Mouse (Mus musculus): Measurements from ENCODE around the gene Prtg. TPM values are rescaled to one million over a fixed set of nuclear protein-coding genes. Genes with fewer than 3 reads are reported as not detected.

The Prtg gene
- total RNA-seq, 2 experiments from 2014 or later = 0.98 to 1.9 TPM

DNA sequence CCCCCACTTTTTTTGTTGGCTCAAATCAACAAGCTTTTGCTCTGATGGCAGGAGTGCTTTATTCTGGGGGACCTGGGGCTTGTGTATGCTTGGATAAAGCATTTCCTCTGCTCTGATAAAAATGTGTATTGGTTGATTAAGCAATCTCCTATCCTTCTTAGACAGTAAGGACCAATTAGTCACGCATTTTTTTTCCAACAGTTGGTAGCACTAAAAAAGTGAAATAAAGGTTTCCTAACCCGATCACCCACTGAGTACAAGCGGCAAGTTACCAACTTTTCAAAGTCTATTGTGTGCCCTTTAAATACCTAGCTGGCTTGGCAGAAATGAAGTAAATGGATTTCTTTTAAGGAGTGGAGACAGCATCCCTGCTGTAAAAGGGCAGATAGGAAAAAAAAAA is 1.9 kb downstream of the Prtg start:
- DNase-seq (ENCODE audit: low spot score in 2 of 2) = no peak

DNA sequence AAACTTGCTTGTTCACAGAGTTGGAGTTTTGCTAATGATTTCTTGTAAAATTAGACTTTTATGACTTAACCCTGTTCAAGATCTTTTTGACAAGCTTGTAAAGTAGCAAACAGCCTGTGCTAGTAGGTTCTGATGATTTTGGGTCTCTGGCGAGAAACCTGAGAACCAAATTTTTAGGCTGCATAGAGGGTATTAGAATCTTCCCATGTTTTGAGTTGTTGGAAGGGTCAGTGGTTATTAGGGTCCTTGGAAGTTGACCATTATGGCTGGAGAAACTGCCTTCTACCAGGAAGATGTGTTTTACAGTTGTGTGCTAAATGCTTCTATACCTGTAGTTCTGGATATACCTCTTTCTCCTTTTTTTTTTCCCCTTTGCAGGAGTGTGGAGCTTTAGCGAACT is 2.4 kb downstream of the Prtg start:
- no peak for DNase-seq (ENCODE audit: low spot score in 2 of 2)

DNA sequence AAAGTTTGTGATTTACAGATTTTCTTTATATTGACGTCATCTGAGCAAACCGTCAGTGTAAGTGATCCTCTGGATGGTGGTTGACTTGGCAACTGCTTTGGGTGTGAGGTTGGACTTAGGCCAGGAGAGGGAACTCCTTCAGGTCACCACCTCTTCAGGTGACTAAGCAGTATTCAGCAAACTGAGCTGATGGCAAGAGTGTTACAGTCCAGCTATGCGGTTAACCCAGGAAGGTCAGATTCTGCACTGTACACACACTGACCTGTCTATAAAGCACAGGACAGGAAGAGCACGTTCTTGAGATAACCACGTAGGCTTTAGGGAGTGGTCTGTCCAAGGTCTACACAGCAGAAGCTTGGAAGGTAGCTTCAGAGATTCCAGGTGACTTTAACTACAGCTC is 3.9 kb downstream of the Prtg start:
- DNase-seq (ENCODE audit: low spot score in 2 of 2) = no peak

DNA sequence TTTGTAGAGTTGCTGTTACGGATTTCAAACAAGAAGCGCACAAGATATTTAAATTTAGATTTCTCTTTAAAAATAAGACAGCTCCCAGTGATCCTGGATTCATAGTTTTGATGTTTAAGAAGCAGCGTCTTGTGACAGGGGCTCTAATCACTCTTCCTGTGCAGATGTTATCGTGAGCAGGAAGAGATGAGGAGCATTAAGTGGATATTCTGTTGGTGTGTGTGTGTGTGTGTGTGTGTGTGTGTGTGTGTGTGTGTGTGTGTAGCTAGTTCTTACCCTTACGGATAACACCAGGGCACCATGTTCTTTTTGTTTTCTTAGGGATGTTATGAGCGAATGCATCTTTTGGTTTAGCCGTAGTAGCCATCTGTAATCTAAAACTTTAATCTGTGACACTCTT is 5.4 kb downstream of the Prtg start:
- no peak for DNase-seq (ENCODE audit: low spot score in 2 of 2)

DNA sequence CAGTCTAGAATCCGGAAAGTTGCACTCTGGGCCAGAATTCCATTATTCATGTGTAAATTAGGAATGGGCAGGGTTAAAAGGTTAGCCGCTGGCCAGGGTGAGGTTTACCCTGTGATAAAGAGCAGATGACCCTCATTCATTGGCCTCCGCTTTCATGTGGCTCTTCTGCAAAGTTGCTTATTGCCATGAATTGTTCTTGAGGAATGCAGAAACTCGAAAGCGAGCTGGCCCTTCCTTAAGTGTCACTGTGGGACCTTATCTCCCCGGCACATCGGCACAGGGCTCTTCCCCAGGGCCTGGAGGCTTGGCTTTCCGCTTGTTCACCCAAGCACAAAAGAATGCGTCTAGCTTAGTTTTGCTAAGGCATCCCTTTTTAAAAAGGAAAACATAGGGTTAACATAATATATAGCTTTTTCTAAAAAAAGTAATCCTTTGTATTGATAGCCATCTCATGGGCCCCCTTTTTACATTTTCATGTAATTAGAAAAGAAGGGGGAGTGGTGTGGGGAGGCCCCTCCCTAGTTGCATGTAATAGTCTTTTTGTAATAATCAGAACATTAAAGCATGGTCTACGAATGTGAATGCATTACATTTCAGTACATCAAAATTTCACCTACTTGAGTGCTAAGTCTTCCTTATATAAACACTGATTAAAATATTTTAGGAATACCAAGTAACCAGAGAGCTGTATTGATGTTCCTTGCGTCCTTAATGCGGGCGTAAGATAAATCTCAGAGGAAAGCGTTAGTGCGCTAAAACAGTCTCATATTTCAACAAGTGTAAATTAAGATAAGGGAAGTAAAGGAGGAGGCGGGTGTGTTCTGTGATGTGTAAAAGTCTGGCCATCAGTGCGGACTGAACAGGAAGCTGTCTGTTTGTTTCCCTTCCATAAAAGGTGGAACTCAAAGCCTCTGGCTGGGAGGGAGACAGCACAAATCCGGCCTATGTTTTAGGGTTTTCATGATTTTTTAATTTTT is 6.2 kb downstream of the Prtg start:
- DNase-seq (ENCODE audit: low spot score in 2 of 2) = no peak

GRCm38 (mm10) chr9:72825511-72825910 is 18.8 kb downstream of the Prtg start:
- no peak for DNase-seq (ENCODE audit: low spot score in 2 of 2)

- DNase-seq (ENCODE audit: low spot score in 2 of 2) = no peak
These were observed 19.3 kb downstream of the Prtg start for GRCm38 (mm10) chr9:72825976-72826375.

DNA sequence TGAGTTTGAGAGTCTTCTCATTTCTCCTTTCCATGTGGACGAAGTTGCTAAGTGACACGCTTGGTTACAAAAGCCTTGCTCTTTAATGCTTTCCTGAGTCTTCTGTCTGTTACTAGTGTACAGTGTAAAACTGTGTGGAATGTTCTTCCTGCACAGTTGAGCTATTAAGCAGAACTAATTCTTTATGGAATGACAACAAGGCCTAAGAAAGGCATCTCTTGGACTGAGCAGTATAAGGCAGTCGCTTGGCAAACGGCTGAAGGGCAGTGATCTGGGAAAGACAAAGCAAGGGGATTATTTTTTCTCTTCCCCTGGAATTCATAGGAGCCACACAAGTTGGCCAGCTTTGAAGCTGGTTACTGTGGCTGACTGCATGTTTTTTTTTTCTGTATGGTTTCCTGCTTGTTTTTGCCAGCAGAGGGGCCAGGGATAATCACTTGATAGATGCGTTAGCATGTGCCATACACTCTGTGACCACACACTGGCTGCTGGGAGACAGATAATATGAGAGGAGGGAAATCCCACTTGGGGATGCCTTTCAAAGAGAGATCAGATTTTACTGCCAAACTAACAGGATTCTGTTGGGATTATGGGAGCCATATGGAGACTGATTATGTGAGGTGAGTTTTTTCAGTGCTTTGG is 22.1 kb downstream of the Prtg start:
- no peak for DNase-seq (ENCODE audit: low spot score in 2 of 2)

- DNase-seq (ENCODE audit: low spot score in 2 of 2) = no peak
These were observed 27.5 kb downstream of the Prtg start for GRCm38 (mm10) chr9:72833992-72834696.

- no peak for DNase-seq (ENCODE audit: low spot score in 2 of 2)
These were observed 28.3 kb downstream of the Prtg start for GRCm38 (mm10) chr9:72835007-72835406.

- DNase-seq (ENCODE audit: low spot score in 2 of 2) = no peak
These were observed 30.2 kb downstream of the Prtg start for GRCm38 (mm10) chr9:72836708-72837495.

- no peak for DNase-seq (ENCODE audit: low spot score in 2 of 2)
These were observed 31.0 kb downstream of the Prtg start for GRCm38 (mm10) chr9:72837598-72838160.

DNA sequence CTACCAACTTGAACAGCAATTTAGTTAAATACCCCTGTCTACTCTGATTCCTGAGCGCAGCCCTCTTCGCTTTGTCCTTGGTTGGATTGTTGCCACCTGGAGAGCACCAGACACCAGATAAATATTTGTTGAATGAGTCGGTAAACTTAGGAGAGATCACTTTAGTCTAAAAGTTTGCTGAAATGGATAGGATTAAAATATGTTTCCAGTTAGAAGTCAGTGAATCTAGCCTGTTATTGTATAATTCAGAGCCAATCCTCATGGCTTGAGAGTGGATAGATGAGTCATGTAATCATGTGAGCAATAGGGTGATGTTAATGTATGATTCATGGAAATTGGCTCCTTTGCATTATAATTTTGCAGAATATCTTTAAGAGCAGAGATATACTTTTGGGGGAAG is 31.6 kb downstream of the Prtg start:
- no peak for DNase-seq (ENCODE audit: low spot score in 2 of 2)

GRCm38 (mm10) chr9:72839346-72839990 is 32.8 kb downstream of the Prtg start:
- DNase-seq (ENCODE audit: low spot score in 2 of 2) = no peak

GRCm38 (mm10) chr9:72844496-72844895 is 37.8 kb downstream of the Prtg start:
- no peak for DNase-seq (ENCODE audit: low spot score in 2 of 2)

- no peak for DNase-seq (ENCODE audit: low spot score in 2 of 2)
These were observed 39.5 kb downstream of the Prtg start for GRCm38 (mm10) chr9:72846160-72846559.

GRCm38 (mm10) chr9:72851541-72851940 is 44.9 kb downstream of the Prtg start:
- DNase-seq (ENCODE audit: low spot score in 2 of 2) = no peak

- DNase-seq (ENCODE audit: low spot score in 2 of 2) = no peak
These were observed 45.3 kb downstream of the Prtg start for GRCm38 (mm10) chr9:72851979-72852378.

GRCm38 (mm10) chr9:72853681-72854190 is 47.1 kb downstream of the Prtg start:
- DNase-seq (ENCODE audit: low spot score in 2 of 2) = no peak

DNA sequence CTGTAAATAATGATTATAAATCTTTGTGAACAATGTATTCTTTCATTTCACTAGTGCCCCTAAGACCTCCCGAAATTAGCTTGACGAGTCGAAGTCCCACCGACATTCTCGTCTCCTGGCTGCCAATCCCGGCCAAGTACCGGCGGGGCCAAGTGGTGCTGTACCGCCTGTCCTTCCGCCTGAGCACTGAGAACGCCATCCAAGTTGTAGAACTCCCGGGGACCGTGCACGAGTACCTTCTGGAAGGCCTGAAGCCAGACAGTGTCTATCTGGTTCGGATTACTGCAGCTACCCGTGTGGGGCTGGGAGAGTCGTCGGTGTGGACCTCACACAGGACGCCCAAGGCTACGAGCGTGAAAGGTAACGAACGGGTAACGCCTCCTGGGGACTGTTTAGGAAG is 50.0 kb downstream of the Prtg start:
- DNase-seq (ENCODE audit: low spot score in 2 of 2) = no peak
